Mouse (Mus musculus): ENCODE measurements around the gene Snrnp27.

GRCm38 (mm10) chr6:86660161-86660877 is 24.0 kb downstream of the Snrnp27 start:
- no peak for TF ChIP-seq CTCF (IDR thresholded peaks at IDR 0.05; ENCODE audit: low read depth)
- peak; percentile 83 for TF ChIP-seq EP300 (IDR thresholded peaks at IDR 0.05; ENCODE audit: low read depth)
